Mouse (Mus musculus): ENCODE measurements at regions not wholly inside any gene's neighbourhood (a gene's known extent, or its start where the extent isn't known, plus 50 kb on each side); places are given as distances from the start of the nearest gene placed in this dataset.

DNA sequence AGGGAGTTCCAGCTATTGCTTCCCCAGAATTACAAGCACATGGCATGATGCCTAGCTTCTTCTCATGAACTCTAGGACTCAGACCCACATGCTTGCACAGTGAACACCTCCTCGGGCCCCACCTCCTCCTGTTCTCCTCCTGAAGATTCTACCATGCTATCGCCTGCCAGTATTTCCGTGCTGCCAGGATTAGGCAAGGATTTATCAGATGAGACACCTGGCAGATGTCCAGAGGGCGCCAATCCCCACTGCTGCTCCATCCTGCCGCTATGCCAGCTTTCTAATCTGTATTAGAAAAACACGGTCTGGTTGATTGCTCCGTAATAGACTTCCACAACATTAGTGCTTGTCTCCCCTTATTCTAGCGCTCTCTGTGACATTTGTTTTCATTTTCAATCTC, 209.0 kb downstream of the Nucb2 start:
- TF ChIP-seq GATA1 (IDR thresholded peaks at IDR 0.05; ENCODE audit: borderline replicate concordance, low read length) (no peak), CTCF (IDR thresholded peaks at IDR 0.05; ENCODE audit: low read depth, low read length) (no peak)
